In genomic region chr2:32154998-32155541, GRCm38 (mm10) we compare ENCODE assay signal across 9 mouse cellular contexts. TPM values are rescaled to one million over a fixed set of nuclear protein-coding genes. Genes with fewer than 3 reads are reported as not detected.
A peak's percentile ranks its signal among the peaks of the same experiment; 100 is the strongest.
DNase-seq lines count a peak whose midpoint lies in the region; ATAC-seq and TF ChIP-seq lines count a peak whose summit lies in the region.
"Had no signal": no experiment of that assay in that cellular context is flagged by ENCODE, and none has a peak within 500 bp of the region (broad histone marks: within the 10 kb centered on the region; RNA-seq: fewer than 3 reads in every experiment).

No protein-coding gene starts in this region.

- TF ChIP-seq CTCF in kidney, adult 2 months (conservative IDR thresholded peaks at IDR 0.05; ENCODE audit: insufficient read depth, insufficient read length, low read depth, low read length), result no peak

- H3K4me3 ChIP-seq in kidney, adult 2 months (ENCODE audit: insufficient read depth, low read depth, low read length), result no peak overlapping the region
- no peak overlapping the region for H3K4me3 ChIP-seq in kidney, embryonic 14.5 days (ENCODE audit: low read length)
- H3K4me3 ChIP-seq in hindbrain, embryonic 15.5 days, result no peak overlapping the region
- no peak overlapping the region for H3K4me3 ChIP-seq in midbrain, embryonic 14.5 days (replicated peaks; ENCODE audit: low read depth, low read length)

- no peak for DNase-seq in kidney, adult 2 months
- peak; percentile 69 for DNase-seq in brain, adult 2 months (ENCODE audit: low read depth, low spot score)
- no peak for DNase-seq in midbrain, embryonic 14.5 days
- no peak for DNase-seq in adrenal gland, postnatal 10 days
- no peak for DNase-seq in urinary bladder, postnatal 25 days (ENCODE audit: low spot score)
- no peak for DNase-seq in gastrocnemius, adult 8-10 months (ENCODE audit: low spot score in 2 of 2)
- DNase-seq: cerebellum, adult 9-10 months had no signal

- peaks cover 54% of the 10 kb centered on the region for H3K4me1 ChIP-seq in kidney, adult 2 months (ENCODE audit: control insufficient read depth, insufficient read depth, low read length)
- peaks cover 64% of the 10 kb centered on the region for H3K4me1 ChIP-seq in kidney, embryonic 14.5 days (ENCODE audit: control insufficient read depth, insufficient read depth, low read length)
- peaks cover 84% of the 10 kb centered on the region for H3K4me1 ChIP-seq in hindbrain, embryonic 15.5 days (replicated peaks)
- peaks cover 78% of the 10 kb centered on the region for H3K4me1 ChIP-seq in midbrain, embryonic 14.5 days (ENCODE audit: control insufficient read depth, insufficient read depth, low read length)

- no peak for TF ChIP-seq POLR2A in kidney, adult 2 months (IDR thresholded peaks at IDR 0.05; ENCODE audit: low read depth, low read length)

- H3K27me3 ChIP-seq in kidney, adult 2 months (replicated peaks; ENCODE audit: control insufficient read depth, insufficient read depth, low read length), result no peaks in the 10 kb centered on the region
- no peaks in the 10 kb centered on the region for H3K27me3 ChIP-seq in kidney, embryonic 14.5 days (ENCODE audit: control insufficient read depth, insufficient read depth, low read length)
- H3K27me3 ChIP-seq in hindbrain, embryonic 15.5 days, result no peaks in the 10 kb centered on the region
- no peaks in the 10 kb centered on the region for H3K27me3 ChIP-seq in midbrain, embryonic 14.5 days (ENCODE audit: control insufficient read depth, insufficient read depth, low read length)

- 0 out of 2 replicates have a peak overlapping the region, but pooled peaks have one; percentile 10 for H3K27ac ChIP-seq in kidney, adult 2 months (ENCODE audit: insufficient read depth, low read depth, low read length)
- no peak overlapping the region for H3K27ac ChIP-seq in kidney, embryonic 14.5 days (ENCODE audit: low read depth, low read length)
- peak overlapping the region; percentile 30; the same call in 1 of the 2 replicates for H3K27ac ChIP-seq in hindbrain, embryonic 15.5 days (replicated peaks)
- peak overlapping the region; percentile 52; the same call in 1 of the 2 replicates for H3K27ac ChIP-seq in midbrain, embryonic 14.5 days (replicated peaks; ENCODE audit: low read depth, low read length)

- no peaks in the 10 kb centered on the region for H3K36me3 ChIP-seq in kidney, adult 2 months (ENCODE audit: control insufficient read depth, insufficient read depth, low read length)
- H3K36me3 ChIP-seq in kidney, embryonic 14.5 days (ENCODE audit: control insufficient read depth, insufficient read depth, low read length), result 0 out of 2 replicates have a peak, but pooled peaks cover 3% of the 10 kb centered on the region
- no peaks in the 10 kb centered on the region for H3K36me3 ChIP-seq in hindbrain, embryonic 15.5 days
- no peaks in the 10 kb centered on the region for H3K36me3 ChIP-seq in midbrain, embryonic 14.5 days (ENCODE audit: control insufficient read depth, insufficient read depth, low read length)

- no peak for ATAC-seq in kidney, embryonic 14.5 days (ENCODE audit: low FRiP score, low TSS enrichment)
- no peak for ATAC-seq in hindbrain, embryonic 15.5 days (ENCODE audit: low FRiP score, low read depth)
- no peak for ATAC-seq in midbrain, embryonic 14.5 days (ENCODE audit: low FRiP score, low TSS enrichment)

- no peak overlapping the region for H3K4me2 ChIP-seq in kidney, embryonic 14.5 days (replicated peaks; ENCODE audit: low read depth, low read length)
- H3K4me2 ChIP-seq in hindbrain, embryonic 15.5 days, result peak overlapping the region; percentile 82
- peak overlapping the region; percentile 100 for H3K4me2 ChIP-seq in midbrain, embryonic 14.5 days (ENCODE audit: low read length)

- no peaks in the 10 kb centered on the region for H3K9me3 ChIP-seq in kidney, embryonic 14.5 days (ENCODE audit: control insufficient read depth, low read length)
- H3K9me3 ChIP-seq in hindbrain, embryonic 15.5 days, result no peaks in the 10 kb centered on the region
- no peaks in the 10 kb centered on the region for H3K9me3 ChIP-seq in midbrain, embryonic 14.5 days (ENCODE audit: control insufficient read depth, low read length)

- WGBS in kidney, adult 2 months, result 35% methylated on average over 7 of the region's 7 CpGs
- WGBS in kidney, embryonic 14.5 days, result 57% methylated on average over 7 of the region's 7 CpGs
- WGBS in hindbrain, embryonic 15.5 days, result 28% methylated on average over 7 of the region's 7 CpGs
- WGBS in midbrain, embryonic 14.5 days, result 26% methylated on average over 7 of the region's 7 CpGs

- H3K9ac ChIP-seq in kidney, embryonic 14.5 days (ENCODE audit: low read depth, low read length), result no peak overlapping the region
- no peak overlapping the region for H3K9ac ChIP-seq in hindbrain, embryonic 15.5 days
- H3K9ac ChIP-seq in midbrain, embryonic 14.5 days (replicated peaks; ENCODE audit: low read length), result 0 out of 2 replicates have a peak overlapping the region, but pooled peaks have one; percentile 100

RNA-seq across cellular contexts. Expression of gene Prrc2b, which starts 4.2 kb away (rescaled TPM):
- 42.5 and 43.5 TPM in 2 replicates for polyA plus RNA-seq in kidney, adult 2 months (2012; rRNA removed)
- polyA plus RNA-seq in kidney, embryonic 14.5 days (2014; fragmentation: Nextera tagmentation; extraction: Ambion mirVana), result 65.8 and 73.1 TPM in 2 replicates
- 79.7 and 81.1 TPM in 2 replicates for polyA plus RNA-seq in hindbrain, embryonic 15.5 days (2015; fragmentation: Nextera tagmentation; extraction: Ambion mirVana)
- 121 and 141 TPM in 2 replicates for polyA plus RNA-seq in midbrain, embryonic 14.5 days (2014; fragmentation: Nextera tagmentation; extraction: Ambion mirVana)
- 100 to 1,000 TPM in 1 of 2 experiments, 10 to 100 TPM in 1; 83.4 to 102 TPM for total RNA-seq in adrenal gland, postnatal 10 days (2021)
- total RNA-seq in gastrocnemius, adult 8-10 months (2022), result 10 to 100 TPM; 81.0 to 90.8 (median 85.9) TPM

RNA-seq across cellular contexts. Expression of gene Plpp7, which starts 59.7 kb away (rescaled TPM):
- polyA plus RNA-seq in kidney, adult 2 months (2012; rRNA removed), result 5.7 and 6.0 TPM in 2 replicates
- 4.0 and 5.5 TPM in 2 replicates for polyA plus RNA-seq in kidney, embryonic 14.5 days (2014; fragmentation: Nextera tagmentation; extraction: Ambion mirVana)
- polyA plus RNA-seq in hindbrain, embryonic 15.5 days (2015; fragmentation: Nextera tagmentation; extraction: Ambion mirVana), result 27.5 and 29.5 TPM in 2 replicates
- 21.6 and 24.4 TPM in 2 replicates for polyA plus RNA-seq in midbrain, embryonic 14.5 days (2014; fragmentation: Nextera tagmentation; extraction: Ambion mirVana)
- total RNA-seq in adrenal gland, postnatal 10 days (2021), result 1 to 10 TPM; 3.9 to 8.6 TPM
- total RNA-seq in gastrocnemius, adult 8-10 months (2022), result 100 to 1,000 TPM in 3 of 4 experiments, 10 to 100 TPM in 1; 99.5 to 130 (median 113) TPM
